Mouse (Mus musculus): Measurements from ENCODE around the gene Ttf1.
A peak's percentile ranks its signal among the peaks of the same experiment; 100 is the strongest.

Ttf1 gene

GRCm38 (mm10) chr2:29124936-29125701, 65.1 kb downstream of the Ttf1 start:
- peak; percentile 98 to 100 for DNase-seq (ENCODE audit: low spot score in 2 of 2)

- DNase-seq (ENCODE audit: low spot score in 2 of 2) = no peak
These were observed 70.2 kb downstream of the Ttf1 start for GRCm38 (mm10) chr2:29130118-29130899.

GRCm38 (mm10) chr2:29135161-29135560, 75.1 kb downstream of the Ttf1 start:
- DNase-seq (ENCODE audit: low spot score in 2 of 2) = no peak
